Mouse (Mus musculus): ENCODE results near the gene Spp1.

DNA sequence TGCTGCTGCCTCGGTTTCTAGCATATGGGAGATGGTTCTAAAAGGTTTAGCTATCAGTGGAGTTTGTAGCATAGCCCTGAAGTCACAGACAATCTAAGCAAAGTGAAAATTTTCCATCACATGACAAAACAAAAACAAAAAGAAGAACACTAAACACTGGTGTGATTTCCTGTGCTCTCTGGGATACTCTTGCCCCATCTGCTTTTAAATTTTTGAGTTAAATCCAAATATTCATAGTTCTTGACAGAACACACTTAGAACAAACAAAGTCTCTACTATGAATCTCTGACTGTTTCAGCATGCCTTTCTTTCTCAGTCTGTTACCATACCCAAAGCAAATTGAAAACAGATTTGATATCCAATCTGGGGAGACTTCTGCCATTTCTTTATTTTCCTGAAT lies 36.9 kb upstream of the Spp1 start:
- TF ChIP-seq POLR2A (IDR thresholded peaks at IDR 0.05; ENCODE audit: insufficient read depth, low read depth, low read length) (no peak), CTCF (IDR thresholded peaks at IDR 0.05) (no peak)

Measured in heart, adult 2 months (tissue).